ENCODE assay signal across 15 mouse cellular contexts in genomic region chr11:77495507-77495906, GRCm38 (mm10). TPM values are rescaled to one million over a fixed set of nuclear protein-coding genes. Genes with fewer than 3 reads are reported as not detected.
DNase-seq lines count a peak whose midpoint lies in the region; ATAC-seq lines count a peak whose summit lies in the region.
"Had no signal": no experiment of that assay in that cellular context is flagged by ENCODE, and none has a peak within 500 bp of the region (broad histone marks: within the 10 kb centered on the region; RNA-seq: fewer than 3 reads in every experiment).

No protein-coding gene starts in this region.

- no peaks in the 10 kb centered on the region for H3K9me3 ChIP-seq in forebrain, embryonic 12.5 days
- no peaks in the 10 kb centered on the region for H3K9me3 ChIP-seq in limb, embryonic 13.5 days
- H3K9me3 ChIP-seq: G1E had no signal

- no peak overlapping the region for H3K4me3 ChIP-seq in brown adipose tissue, adult 24 weeks (ENCODE audit: insufficient read depth, low read depth, low read length)
- no peak overlapping the region for H3K4me3 ChIP-seq in forebrain, embryonic 12.5 days (replicated peaks)
- H3K4me3 ChIP-seq in limb, embryonic 13.5 days, result 0 out of 2 replicates have a peak overlapping the region, but pooled peaks have one; percentile 94

- no peak for ATAC-seq in forebrain, embryonic 12.5 days (ENCODE audit: low FRiP score)
- no peak for ATAC-seq in limb, embryonic 13.5 days (ENCODE audit: low FRiP score, low read depth)

- DNase-seq in kidney, adult 9 months, result peak; percentile 20
- no peak for DNase-seq in kidney, postnatal 36 days
- no peak for DNase-seq in right cerebral cortex, postnatal 10 days (ENCODE audit: low spot score in 2 of 2)
- no peak for DNase-seq in layer of hippocampus, postnatal 14 days (ENCODE audit: low spot score in 2 of 2)
- DNase-seq: adrenal gland, adult 8-10 months; right cerebral cortex, adult 18-20 months; thymus, postnatal 14 days had no signal

- H3K27ac ChIP-seq in brown adipose tissue, adult 24 weeks (replicated peaks; ENCODE audit: low read depth, low read length), result peak overlapping the region; percentile 87
- H3K27ac ChIP-seq in forebrain, embryonic 12.5 days, result no peak overlapping the region
- no peak overlapping the region for H3K27ac ChIP-seq in limb, embryonic 13.5 days

- 0 out of 2 replicates have a peak overlapping the region, but pooled peaks have one; percentile 96 for H3K9ac ChIP-seq in forebrain, embryonic 12.5 days
- no peak overlapping the region for H3K9ac ChIP-seq in limb, embryonic 13.5 days

- peaks cover 41% of the 10 kb centered on the region for H3K4me1 ChIP-seq in brown adipose tissue, adult 24 weeks (ENCODE audit: control insufficient read depth, insufficient read depth, insufficient read length, low read length)
- H3K4me1 ChIP-seq in forebrain, embryonic 12.5 days, result peaks cover 70% of the 10 kb centered on the region
- peaks cover 70% of the 10 kb centered on the region for H3K4me1 ChIP-seq in limb, embryonic 13.5 days

- peaks cover 17% of the 10 kb centered on the region for H3K36me3 ChIP-seq in forebrain, embryonic 12.5 days (replicated peaks)
- H3K36me3 ChIP-seq in limb, embryonic 13.5 days, result peaks cover 14% of the 10 kb centered on the region

- 0 out of 2 replicates have a peak overlapping the region, but pooled peaks have one; percentile 92 for H3K4me2 ChIP-seq in forebrain, embryonic 12.5 days
- H3K4me2 ChIP-seq in limb, embryonic 13.5 days (replicated peaks), result no peak overlapping the region

- H3K27me3 ChIP-seq in forebrain, embryonic 12.5 days, result no peaks in the 10 kb centered on the region
- no peaks in the 10 kb centered on the region for H3K27me3 ChIP-seq in limb, embryonic 13.5 days

RNA-seq across cellular contexts. Expression of gene Git1, which starts 2.1 kb away (rescaled TPM):
- polyA plus RNA-seq in brown adipose tissue, adult 24 weeks (2012; ENCODE audit: insufficient read depth, insufficient read length, missing spikeins), result 13.6 and 15.6 TPM in 2 replicates
- 14.6 and 14.8 TPM in 2 replicates for polyA plus RNA-seq in forebrain, embryonic 12.5 days (2016; fragmentation: Nextera tagmentation; extraction: Ambion mirVana)
- 9.8 and 10.9 TPM in 2 replicates for polyA plus RNA-seq in limb, embryonic 13.5 days (2015; fragmentation: Nextera tagmentation; extraction: Ambion mirVana)
- 100 to 1,000 TPM; 164 to 177 TPM for total RNA-seq in layer of hippocampus, postnatal 14 days (2021)

RNA-seq across cellular contexts. Expression of gene Ankrd13b, which starts 6.0 kb away (rescaled TPM):
- 1.2 and 1.6 TPM in 2 replicates for polyA plus RNA-seq in brown adipose tissue, adult 24 weeks (2012; ENCODE audit: insufficient read depth, insufficient read length, missing spikeins)
- polyA plus RNA-seq in forebrain, embryonic 12.5 days (2016; fragmentation: Nextera tagmentation; extraction: Ambion mirVana), result 23.0 and 25.1 TPM in 2 replicates
- polyA plus RNA-seq in limb, embryonic 13.5 days (2015; fragmentation: Nextera tagmentation; extraction: Ambion mirVana), result 10.0 and 10.4 TPM in 2 replicates
- total RNA-seq in layer of hippocampus, postnatal 14 days (2021), result 100 to 1,000 TPM; 122 TPM
- total RNA-seq: monocyte, adult 5-6 weeks had no signal

RNA-seq across cellular contexts. Expression of gene Abhd15, which starts 19.4 kb away (rescaled TPM):
- 13.4 and 16.1 TPM in 2 replicates for polyA plus RNA-seq in brown adipose tissue, adult 24 weeks (2012; ENCODE audit: insufficient read depth, insufficient read length, missing spikeins)
- 3.8 and 4.8 TPM in 2 replicates for polyA plus RNA-seq in forebrain, embryonic 12.5 days (2016; fragmentation: Nextera tagmentation; extraction: Ambion mirVana)
- 1.5 and 1.6 TPM in 2 replicates for polyA plus RNA-seq in limb, embryonic 13.5 days (2015; fragmentation: Nextera tagmentation; extraction: Ambion mirVana)
- total RNA-seq in layer of hippocampus, postnatal 14 days (2021), result 1 to 10 TPM; 1.9 to 2.4 TPM

RNA-seq across cellular contexts. Expression of gene Trp53i13, which starts 20.3 kb away (rescaled TPM):
- polyA plus RNA-seq in brown adipose tissue, adult 24 weeks (2012; ENCODE audit: insufficient read depth, insufficient read length, missing spikeins), result 7.7 and 8.4 TPM in 2 replicates
- polyA plus RNA-seq in forebrain, embryonic 12.5 days (2016; fragmentation: Nextera tagmentation; extraction: Ambion mirVana), result 30.7 and 31.7 TPM in 2 replicates
- polyA plus RNA-seq in limb, embryonic 13.5 days (2015; fragmentation: Nextera tagmentation; extraction: Ambion mirVana), result 57.6 and 57.8 TPM in 2 replicates
- 1 to 10 TPM; 5.8 to 6.7 TPM for total RNA-seq in layer of hippocampus, postnatal 14 days (2021)
- total RNA-seq: monocyte, adult 5-6 weeks had no signal

RNA-seq across cellular contexts. Expression of gene Gm10392, which starts 23.5 kb away (rescaled TPM):
- not detected in 2 replicates for polyA plus RNA-seq in brown adipose tissue, adult 24 weeks (2012; ENCODE audit: insufficient read depth, insufficient read length, missing spikeins)
- 0.17 TPM in 1 of 2 replicates, not detected in the other for polyA plus RNA-seq in forebrain, embryonic 12.5 days (2016; fragmentation: Nextera tagmentation; extraction: Ambion mirVana)
- polyA plus RNA-seq in limb, embryonic 13.5 days (2015; fragmentation: Nextera tagmentation; extraction: Ambion mirVana), result not detected in 2 replicates
- total RNA-seq in layer of hippocampus, postnatal 14 days (2021), result not detected
- total RNA-seq: adrenal gland, adult 8-10 months; left cerebral cortex, postnatal 14 days; monocyte, adult 5-6 weeks had no signal
- polyA plus RNA-seq: embryonic facial prominence, embryonic 11.5 days; G1E; gonadal fat pad, adult 2 months had no signal
